Mouse (Mus musculus) G1E-ER4 (cell line): ENCODE results near the gene Sass6. TPM values are rescaled to one million over a fixed set of nuclear protein-coding genes. Genes with fewer than 3 reads are reported as not detected.

Source experiments
- GATA1 ChIP-seq: IDR thresholded peaks from one replicate; pipeline ENCODE4 v1.8.0; 2012; ENCODE audit warnings: low read length, inconsistent platforms
- polyA plus RNA-seq: library from polyadenylated mRNA; stranded (reverse); fragments of >175 nt; gene quantifications from 2 replicates; pipeline ENCODE4 v1.2.3, GENCODE M21; 2012

Gene Sass6
- polyA plus RNA-seq, 1 experiment = 8.8 TPM

DNA sequence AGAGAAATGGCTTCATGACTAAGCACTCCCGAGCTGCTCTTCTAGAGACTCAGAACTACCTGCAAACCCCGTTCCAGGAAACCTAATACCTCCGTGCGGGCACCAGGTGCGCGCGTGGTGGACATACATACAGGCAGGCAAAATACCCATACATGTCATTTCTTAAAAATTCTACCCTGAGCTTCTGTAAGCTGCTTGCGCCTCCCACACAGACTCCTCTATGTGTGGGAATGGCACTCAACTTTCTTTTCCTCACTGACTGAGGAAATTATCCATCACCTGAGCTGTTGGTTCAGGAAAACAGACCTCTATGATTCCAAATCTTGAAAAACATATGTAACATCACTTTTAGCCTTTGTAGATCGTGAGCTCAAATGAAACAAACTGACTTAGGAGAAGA lies 55.9 kb downstream of the Sass6 start:
- TF ChIP-seq GATA1 = no peak

DNA sequence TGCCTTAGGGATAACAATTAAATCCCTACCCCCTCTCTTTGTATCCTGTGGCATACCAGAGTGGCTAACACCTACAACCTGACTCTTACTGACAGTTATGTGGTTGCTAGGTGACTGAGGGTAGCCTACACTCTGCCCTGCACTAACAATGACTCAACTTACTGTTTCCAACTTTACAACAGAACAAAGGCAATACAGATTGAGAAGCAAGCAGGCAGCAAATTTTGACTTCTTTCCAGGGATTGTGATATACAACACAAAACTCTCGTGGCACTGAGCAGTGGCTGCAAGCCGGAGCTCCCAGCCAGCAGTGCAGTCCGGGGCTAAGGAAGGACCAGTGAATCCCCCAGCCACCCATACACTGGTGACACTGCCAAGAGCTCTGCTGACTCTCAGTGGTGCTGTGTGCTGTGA lies 57.3 kb downstream of the Sass6 start:
- no peak for TF ChIP-seq GATA1

DNA sequence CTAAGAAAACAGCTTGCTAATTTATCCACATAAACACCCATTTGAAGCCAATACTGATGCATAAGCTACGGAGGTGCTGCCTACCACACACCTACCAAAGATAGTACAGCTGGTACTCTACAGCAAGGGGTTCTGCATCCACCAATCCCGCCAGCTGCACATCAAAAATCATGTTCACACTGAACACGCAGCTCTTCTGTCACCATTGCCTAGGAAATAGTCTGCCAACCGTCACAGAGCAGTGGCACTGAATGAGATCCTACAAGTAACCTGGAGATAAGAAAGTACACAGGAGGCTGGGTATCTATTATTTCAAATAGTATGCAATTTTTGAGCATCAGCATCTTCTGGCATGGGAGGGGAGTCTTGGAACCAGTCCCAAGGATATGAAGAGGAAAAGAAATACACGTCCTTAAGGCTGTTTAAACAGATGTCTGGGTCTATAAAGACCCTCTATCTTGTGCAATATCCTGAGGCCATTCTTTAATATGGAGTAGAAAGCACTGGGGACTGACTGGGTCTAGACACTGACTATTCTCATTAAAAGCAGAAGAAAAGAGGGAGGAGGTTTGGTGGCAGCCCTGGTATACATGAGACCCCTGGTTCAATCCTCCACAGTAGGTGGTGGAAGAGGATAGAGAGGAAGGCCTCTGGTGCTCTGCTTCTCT lies 58.6 kb downstream of the Sass6 start:
- no peak for TF ChIP-seq GATA1

DNA sequence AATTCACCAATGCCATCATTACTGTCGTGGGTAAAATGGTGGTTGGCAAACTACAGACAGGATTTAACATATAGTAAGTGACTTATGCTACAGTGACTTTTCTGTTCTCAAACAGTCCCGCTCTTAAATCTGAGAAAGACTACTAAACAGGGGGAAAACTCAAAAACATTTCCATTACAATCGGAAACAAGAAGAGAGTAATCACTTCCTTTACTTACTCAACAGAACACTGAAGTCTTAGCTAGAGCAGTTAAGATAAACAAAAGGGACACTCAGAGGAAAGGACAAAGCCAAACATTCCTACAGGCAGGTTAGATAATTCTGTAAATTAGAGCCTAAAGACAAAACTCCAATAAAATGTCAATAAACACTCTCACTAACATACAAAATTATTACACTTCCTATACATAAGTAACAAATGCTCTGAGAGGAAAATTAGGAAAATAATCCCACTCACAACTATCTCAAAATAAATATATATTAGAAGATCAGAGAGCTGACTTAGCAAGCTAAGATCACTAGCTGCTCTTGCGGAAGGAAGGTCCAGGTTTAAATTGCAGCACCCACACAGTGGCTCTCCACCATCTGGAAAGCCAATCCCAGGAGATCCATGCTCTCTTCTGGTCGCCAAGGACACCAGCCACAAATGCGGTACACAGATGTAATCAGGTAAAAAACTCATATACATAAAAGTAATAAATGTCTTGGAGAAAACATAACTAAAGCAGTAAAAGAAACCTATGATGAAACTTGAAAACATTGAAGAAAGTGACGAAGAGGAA lies 61.6 kb downstream of the Sass6 start:
- no peak for TF ChIP-seq GATA1

DNA sequence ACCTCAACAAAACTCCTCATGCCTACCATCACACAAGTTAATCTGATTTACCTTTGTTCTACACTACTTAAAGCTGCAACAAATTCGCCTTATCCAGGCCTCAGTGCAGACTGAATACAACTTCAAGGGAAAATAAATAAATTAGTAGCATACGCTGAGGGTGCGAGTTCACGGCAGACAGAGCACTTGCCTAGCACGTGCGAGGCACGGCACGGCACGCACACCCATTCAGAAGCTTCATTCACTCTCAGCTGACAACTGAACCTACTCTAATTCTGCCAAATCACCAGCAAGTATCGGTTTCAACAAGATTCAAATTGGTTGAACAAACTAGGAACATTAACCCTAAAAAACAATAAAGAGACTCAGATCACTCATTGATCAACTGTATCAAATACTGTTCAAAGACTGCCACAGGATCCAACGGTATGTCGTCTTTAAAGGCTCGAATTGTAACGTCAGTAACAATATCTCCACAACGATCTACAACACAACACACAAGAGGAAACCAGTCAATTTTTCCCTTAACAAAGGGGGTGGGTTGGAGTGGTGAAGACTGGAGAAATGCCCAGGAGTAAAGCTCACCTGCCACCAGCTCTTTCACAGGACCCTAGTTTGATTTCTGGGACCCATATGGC lies 64.3 kb downstream of the Sass6 start:
- TF ChIP-seq GATA1 = no peak

DNA sequence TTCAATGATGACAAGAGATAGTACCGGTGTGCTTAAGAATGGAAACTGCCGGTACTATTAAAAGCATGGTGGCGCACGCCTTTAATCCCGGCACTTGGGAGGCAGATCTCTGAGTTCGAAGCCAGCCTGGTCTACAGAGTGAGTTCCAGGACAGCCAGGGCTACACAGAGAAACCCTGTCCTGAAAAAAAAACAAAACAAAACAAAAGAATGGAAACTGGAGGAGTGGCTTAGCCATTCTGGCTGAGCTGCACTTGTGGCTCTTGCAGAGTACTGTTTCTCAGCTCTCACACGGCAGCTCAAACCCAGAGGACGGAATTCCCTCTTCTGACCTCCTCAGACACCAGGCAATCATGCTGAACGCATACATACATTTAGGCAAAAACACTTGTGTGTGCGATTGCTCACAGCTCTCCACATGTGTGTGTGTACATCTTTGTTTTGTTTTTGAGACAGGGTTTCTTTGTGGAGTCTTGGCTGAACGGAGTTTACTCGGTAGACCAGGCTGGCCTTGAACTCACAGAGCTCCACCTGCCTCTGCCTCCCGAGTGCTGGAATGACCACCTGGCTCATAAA lies 65.2 kb downstream of the Sass6 start:
- TF ChIP-seq GATA1 = no peak

DNA sequence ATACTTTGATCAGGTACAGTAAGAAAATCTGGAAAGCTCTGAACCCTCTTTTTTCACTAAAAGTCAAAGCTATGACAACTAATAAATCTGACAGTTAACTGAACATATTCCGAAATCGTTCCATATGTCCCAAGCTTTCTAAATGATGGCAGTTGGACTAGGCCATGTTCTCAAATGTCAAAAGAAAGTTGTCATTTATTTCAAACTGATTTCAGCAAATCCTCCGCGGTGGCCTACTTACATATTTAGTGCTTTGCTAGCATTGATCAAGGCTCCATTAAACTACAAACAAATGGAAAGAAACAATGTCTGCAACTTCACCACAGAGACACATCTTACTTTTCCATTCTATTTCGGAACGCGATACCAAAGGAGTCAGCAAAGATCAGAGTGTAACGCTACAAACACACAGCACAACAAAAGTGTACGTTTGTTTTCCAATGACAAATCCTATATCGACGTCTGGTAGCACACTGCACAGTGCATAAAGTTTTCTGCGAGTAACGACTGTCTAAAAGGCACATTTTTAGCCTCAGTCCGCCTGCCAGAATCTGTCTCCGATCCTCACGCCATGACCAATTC lies 66.6 kb downstream of the Sass6 start:
- no peak for TF ChIP-seq GATA1

DNA sequence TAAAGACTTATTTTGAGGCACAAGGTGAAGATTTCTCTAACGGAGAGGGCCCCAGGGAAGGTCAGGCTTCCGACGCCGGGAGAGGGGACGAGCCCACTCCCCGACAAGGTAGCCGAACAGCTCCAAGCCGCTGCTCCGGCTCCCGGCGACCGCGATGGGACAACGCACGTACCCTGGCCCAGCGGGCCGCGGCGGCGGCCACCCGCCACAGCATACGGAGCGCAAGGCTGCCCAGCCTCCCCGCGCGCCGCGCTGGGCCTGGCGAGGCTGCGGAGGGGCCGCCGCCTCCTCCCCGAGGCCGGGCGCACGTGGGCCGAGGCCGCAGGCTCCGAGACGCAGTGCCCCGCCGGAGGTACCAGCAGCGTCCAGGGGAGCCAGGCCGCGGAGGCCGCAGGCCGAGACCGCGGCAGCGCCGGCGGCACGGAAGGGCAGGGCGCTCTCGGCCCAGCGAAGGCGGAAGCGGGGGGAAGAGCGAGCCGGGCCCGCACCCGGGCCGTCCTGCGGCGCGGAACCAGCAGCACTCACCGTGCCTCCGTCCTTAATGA lies 67.2 kb downstream of the Sass6 start:
- no peak for TF ChIP-seq GATA1

DNA sequence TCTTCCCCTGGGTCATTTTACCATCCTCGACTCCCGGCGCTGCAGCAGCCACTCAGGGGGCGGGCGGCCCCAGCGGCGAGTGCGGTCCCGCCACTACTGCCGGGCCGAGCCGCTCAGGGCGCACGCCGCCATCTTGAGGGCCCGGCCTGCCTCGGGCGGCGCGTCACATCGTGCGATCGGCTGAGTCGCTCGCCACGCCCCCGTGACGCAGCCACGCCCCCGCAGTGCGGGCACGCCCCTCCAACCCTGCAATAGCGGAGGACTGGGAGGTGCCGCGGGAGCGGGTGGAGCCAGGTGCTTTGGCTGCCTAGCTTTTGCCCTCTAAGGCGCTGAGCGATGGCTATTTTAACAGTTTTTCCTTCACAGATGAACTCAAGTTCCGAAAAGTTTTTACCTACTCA lies 67.7 kb downstream of the Sass6 start, which contains the start of gene Mfsd14a:
Mfsd14a (minus strand) TSS at position 215 of the 401 bp plus-strand sequence.
- no peak for TF ChIP-seq GATA1

Other genes starting within 250 kb of the Sass6 start
- gene Cdc14a, start 170.9 kb upstream of the Sass6 start, polyA plus RNA-seq = 5.9 and 14.4 TPM in 2 replicates
- 60.2 and 84.9 TPM in 2 replicates for gene Rtca, start 86.8 kb upstream of the Sass6 start, polyA plus RNA-seq
- gene Dbt, start 81.9 kb upstream of the Sass6 start, polyA plus RNA-seq = 1.2 and 1.4 TPM in 2 replicates
- gene Lrrc39, start 32.0 kb upstream of the Sass6 start, polyA plus RNA-seq = not detected in 2 replicates
- gene Trmt13, start 19.6 kb downstream of the Sass6 start, polyA plus RNA-seq = 1.6 and 2.2 TPM in 2 replicates
- 14.7 and 20.6 TPM in 2 replicates for gene Mfsd14a, start 67.7 kb downstream of the Sass6 start, polyA plus RNA-seq
- gene Gm43191, start 86.3 kb downstream of the Sass6 start, polyA plus RNA-seq = not detected in 2 replicates
- gene Slc35a3, start 117.8 kb downstream of the Sass6 start, polyA plus RNA-seq = 10.7 and 16.2 TPM in 2 replicates
- gene Agl, start 213.2 kb downstream of the Sass6 start, polyA plus RNA-seq = 0.90 and 0.92 TPM in 2 replicates